In genomic region chr11:3417795-3418194, GRCm38 (mm10) we compare ENCODE assay signal across 21 mouse cellular contexts. TPM values are rescaled to one million over a fixed set of nuclear protein-coding genes. Genes with fewer than 3 reads are reported as not detected.
DNase-seq lines count a peak whose midpoint lies in the region; ATAC-seq and TF ChIP-seq lines count a peak whose summit lies in the region.
"Had no signal": no experiment of that assay in that cellular context is flagged by ENCODE, and none has a peak within 500 bp of the region (broad histone marks: within the 10 kb centered on the region; RNA-seq: fewer than 3 reads in every experiment).

No protein-coding gene starts in this region.

- H3K36me3 ChIP-seq in heart, adult 2 months (ENCODE audit: control insufficient read depth, insufficient read depth, low read length) = peaks cover 12% of the 10 kb centered on the region
- peaks cover 41% of the 10 kb centered on the region for H3K36me3 ChIP-seq in liver, postnatal 0 days (replicated peaks; ENCODE audit: insufficient read depth, low read length)
- H3K36me3 ChIP-seq in liver, embryonic 12.5 days = peaks cover 30% of the 10 kb centered on the region
- H3K36me3 ChIP-seq in small intestine, adult 2 months (ENCODE audit: control insufficient read depth, insufficient read depth, low read length) = peaks cover 32% of the 10 kb centered on the region

- no peak for TF ChIP-seq POLR2A in heart, adult 2 months (IDR thresholded peaks at IDR 0.05; ENCODE audit: insufficient read depth, low read depth, low read length)
- TF ChIP-seq POLR2A in small intestine, adult 2 months (IDR thresholded peaks at IDR 0.05; ENCODE audit: low read depth, low read length) = no peak

- H3K9ac ChIP-seq in heart, adult 2 months (ENCODE audit: low read depth, low read length) = no peak overlapping the region
- H3K9ac ChIP-seq in liver, postnatal 0 days (replicated peaks) = no peak overlapping the region
- no peak overlapping the region for H3K9ac ChIP-seq in liver, embryonic 12.5 days
- H3K9ac ChIP-seq: hindbrain, embryonic 12.5 days; neural tube, embryonic 15.5 days had no signal

- intact Hi-C loops in heart, adult 2 months (cut with DNase I) = no loop called here
- intact Hi-C loops in heart, postnatal 14 days (cut with DNase I) = no loop called here

- no peaks in the 10 kb centered on the region for H3K27me3 ChIP-seq in heart, adult 2 months (ENCODE audit: control insufficient read depth, insufficient read depth, low read length)
- H3K27me3 ChIP-seq in liver, postnatal 0 days (ENCODE audit: insufficient read depth, low read length) = no peaks in the 10 kb centered on the region
- no peaks in the 10 kb centered on the region for H3K27me3 ChIP-seq in liver, embryonic 12.5 days (replicated peaks)
- H3K27me3 ChIP-seq in small intestine, adult 2 months (ENCODE audit: control insufficient read depth, insufficient read depth, low read length) = no peaks in the 10 kb centered on the region
- H3K27me3 ChIP-seq: hindbrain, embryonic 12.5 days; neural tube, embryonic 15.5 days had no signal

- TF ChIP-seq CTCF in heart, adult 2 months (IDR thresholded peaks at IDR 0.05) = no peak
- no peak for TF ChIP-seq CTCF in liver, postnatal 0 days (IDR thresholded peaks at IDR 0.05; ENCODE audit: low read depth)
- TF ChIP-seq CTCF in small intestine, adult 2 months (IDR thresholded peaks at IDR 0.05; ENCODE audit: extremely low read depth, insufficient read length, insufficient replicate concordance, low read depth, low read length) = no peak

- H3K27ac ChIP-seq in heart, adult 2 months = peak overlapping the region; percentile 28; the same call in 1 of the 2 replicates
- H3K27ac ChIP-seq in liver, postnatal 0 days (ENCODE audit: low read depth) = 0 out of 2 replicates have a peak overlapping the region, but pooled peaks have one; percentile 30
- no peak overlapping the region for H3K27ac ChIP-seq in liver, embryonic 12.5 days
- H3K27ac ChIP-seq in small intestine, adult 2 months (ENCODE audit: insufficient read depth, low read depth, low read length) = peak overlapping the region; percentile 49
- H3K27ac ChIP-seq: forebrain, embryonic 10.5 days; hindbrain, embryonic 12.5 days; midbrain, embryonic 10.5 days; neural tube, embryonic 15.5 days had no signal

- no peak overlapping the region for H3K4me3 ChIP-seq in heart, adult 2 months
- H3K4me3 ChIP-seq in liver, postnatal 0 days (ENCODE audit: low read depth, low read length) = no peak overlapping the region
- H3K4me3 ChIP-seq in liver, embryonic 12.5 days = no peak overlapping the region
- no peak overlapping the region for H3K4me3 ChIP-seq in small intestine, adult 2 months (ENCODE audit: low read depth, low read length)
- H3K4me3 ChIP-seq: forebrain, embryonic 10.5 days; hindbrain, embryonic 12.5 days; midbrain, embryonic 10.5 days; neural tube, embryonic 15.5 days had no signal

- H3K9me3 ChIP-seq in liver, postnatal 0 days (ENCODE audit: low read length) = no peaks in the 10 kb centered on the region
- H3K9me3 ChIP-seq in liver, embryonic 12.5 days (replicated peaks) = no peaks in the 10 kb centered on the region
- H3K9me3 ChIP-seq: forebrain, embryonic 10.5 days; hindbrain, embryonic 12.5 days; midbrain, embryonic 10.5 days; neural tube, embryonic 15.5 days had no signal

- WGBS in heart, adult 2 months = 53% methylated on average over 6 of the region's 6 CpGs
- 50% methylated on average over 6 of the region's 6 CpGs for WGBS in liver, postnatal 0 days (ENCODE audit: insufficient replicate concordance)
- WGBS in liver, embryonic 12.5 days (ENCODE audit: insufficient replicate concordance) = 54% methylated on average over 6 of the region's 6 CpGs
- 30% methylated on average over 6 of the region's 6 CpGs for WGBS in small intestine, adult 2 months

- peaks cover 1% of the 10 kb centered on the region; the same call in 1 of the 2 replicates for H3K79me2 ChIP-seq in heart, adult 2 months (replicated peaks; ENCODE audit: control insufficient read depth, insufficient read depth, low read length)

- H3K4me2 ChIP-seq in liver, postnatal 0 days (ENCODE audit: low read depth, low read length) = no peak overlapping the region
- no peak overlapping the region for H3K4me2 ChIP-seq in liver, embryonic 12.5 days
- H3K4me2 ChIP-seq: hindbrain, embryonic 12.5 days; neural tube, embryonic 15.5 days had no signal

- no peak for TF ChIP-seq EP300 in heart, adult 2 months (IDR thresholded peaks at IDR 0.05; ENCODE audit: insufficient read depth, low read depth, low read length)
- TF ChIP-seq EP300 in liver, postnatal 0 days (IDR thresholded peaks at IDR 0.05; ENCODE audit: low read depth) = no peak

- ATAC-seq in liver, postnatal 0 days = no peak
- no peak for ATAC-seq in liver, embryonic 12.5 days
- ATAC-seq: activated CD4-positive, CD25-positive, alpha-beta regulatory T cell, adult 4 months; forebrain, embryonic 16.5 days had no signal

- no peak for DNase-seq in heart, adult 2 months
- DNase-seq in heart, postnatal 14 days = no peak
- peak; percentile 26 for DNase-seq in kidney, adult 11 months
- DNase-seq in kidney, adult 18-20 months = no peak
- DNase-seq in liver, postnatal 0 days = no peak
- no peak for DNase-seq in yolk sac, embryonic 10.5 days (ENCODE audit: low spot score)
- DNase-seq: adrenal gland, postnatal 10 days; cerebellum, adult 18-20 months; cerebellum, postnatal 14 days; gastrocnemius, postnatal 10 days; layer of hippocampus, adult 9-11 months; thymus, adult 2 months; thymus, postnatal 4 days had no signal

- H3K4me1 ChIP-seq in heart, adult 2 months (ENCODE audit: control insufficient read depth, insufficient read depth, low read length) = peaks cover 7% of the 10 kb centered on the region
- peaks cover 3% of the 10 kb centered on the region; the same call in 1 of the 2 replicates for H3K4me1 ChIP-seq in liver, postnatal 0 days (ENCODE audit: insufficient read depth)
- H3K4me1 ChIP-seq in liver, embryonic 12.5 days = 0 out of 2 replicates have a peak, but pooled peaks cover 4% of the 10 kb centered on the region
- peaks cover 5% of the 10 kb centered on the region; the same call in 1 of the 2 replicates for H3K4me1 ChIP-seq in small intestine, adult 2 months (ENCODE audit: control insufficient read depth, insufficient read depth, insufficient read length, low read length)
- H3K4me1 ChIP-seq: forebrain, embryonic 10.5 days; hindbrain, embryonic 12.5 days; midbrain, embryonic 10.5 days; neural tube, embryonic 15.5 days had no signal

RNA-seq across cellular contexts. Expression of gene Limk2, which starts 8.8 kb away (rescaled TPM):
- 10 to 100 TPM; 16.4 to 17.1 TPM for total RNA-seq in heart, adult 2 months (2021)
- 39.5 and 41.8 TPM in 2 replicates for polyA plus RNA-seq in heart, adult 2 months (2012; rRNA removed)
- 10 to 100 TPM; 21.6 to 24.9 TPM for total RNA-seq in heart, postnatal 14 days (2021)
- polyA plus RNA-seq in liver, postnatal 0 days (2015; fragmentation: Nextera tagmentation; extraction: Ambion mirVana) = 6.7 and 6.8 TPM in 2 replicates
- polyA plus RNA-seq in liver, embryonic 12.5 days (2016; fragmentation: Nextera tagmentation; extraction: Ambion mirVana) = 15.0 and 16.1 TPM in 2 replicates
- 40.1 and 70.5 TPM in 2 replicates for polyA plus RNA-seq in small intestine, adult 2 months (2012; rRNA removed)

RNA-seq across cellular contexts. Expression of gene Rnf185, which starts 34.4 kb away (rescaled TPM):
- 10 to 100 TPM; 19.9 to 21.6 TPM for total RNA-seq in heart, adult 2 months (2021)
- polyA plus RNA-seq in heart, adult 2 months (2012; rRNA removed) = 23.0 and 35.2 TPM in 2 replicates
- 10 to 100 TPM; 22.6 to 23.0 TPM for total RNA-seq in heart, postnatal 14 days (2021)
- polyA plus RNA-seq in liver, postnatal 0 days (2015; fragmentation: Nextera tagmentation; extraction: Ambion mirVana) = 9.7 and 10.3 TPM in 2 replicates
- 9.4 and 9.6 TPM in 2 replicates for polyA plus RNA-seq in liver, embryonic 12.5 days (2016; fragmentation: Nextera tagmentation; extraction: Ambion mirVana)
- 13.5 and 29.8 TPM in 2 replicates for polyA plus RNA-seq in small intestine, adult 2 months (2012; rRNA removed)
